Mouse (Mus musculus) stomach, embryonic 15.5 days (tissue): Measurements from ENCODE around the gene Zfp971. TPM values are rescaled to one million over a fixed set of nuclear protein-coding genes. Genes with fewer than 3 reads are reported as not detected.
A peak's percentile ranks its signal among the peaks of the same experiment; 100 is the strongest.
"Not testable (repeated sequence)": the region's sequence is repeated elsewhere in the genome, so short reads cannot be mapped to it uniquely, and the experiment has no call there.

Source experiments
- ATAC-seq: fragments of 200-750 bp; cut with Nextera tagmentation; 2 replicates; pipeline ENCODE4 v1.8.0; 2017; ENCODE audit warnings: low read depth, moderate number of reproducible peaks, moderate TSS enrichment; ENCODE audit not compliant: insufficient read depth, low FRiP score
- H3K27ac ChIP-seq: fragments of 300-500 bp; sonication (generic); 2 replicates; pipeline ENCODE4 v1.5.1; 2015; ENCODE audit warnings: mild to moderate bottlenecking, inconsistent platforms
- H3K27me3 ChIP-seq: fragments of 300-500 bp; sonication (generic); replicated peaks from 2 replicates; pipeline ENCODE4 v1.6.1; 2015; ENCODE audit warnings: inconsistent platforms
- H3K36me3 ChIP-seq: fragments of 300-500 bp; sonication (generic); 2 replicates; pipeline ENCODE4 v1.6.1; 2015; ENCODE audit warnings: inconsistent platforms
- H3K4me1 ChIP-seq: fragments of 300-500 bp; sonication (generic); 2 replicates; pipeline ENCODE4 v1.6.1; 2015; ENCODE audit warnings: inconsistent platforms
- H3K4me2 ChIP-seq: fragments of 300-500 bp; sonication (generic); 2 replicates; pipeline ENCODE4 v1.6.1; 2015; ENCODE audit warnings: mild to moderate bottlenecking, inconsistent platforms
- H3K4me3 ChIP-seq: fragments of 300-500 bp; sonication (generic); replicated peaks from 2 replicates; pipeline ENCODE4 v1.5.1; 2015; ENCODE audit warnings: inconsistent platforms
- H3K9ac ChIP-seq: fragments of 300-500 bp; sonication (generic); 2 replicates; pipeline ENCODE4 v1.6.1; 2015; ENCODE audit warnings: inconsistent platforms
- H3K9me3 ChIP-seq: fragments of 300-500 bp; sonication (generic); 2 replicates; pipeline ENCODE4 v1.6.1; 2016; ENCODE audit warnings: inconsistent platforms
- WGBS: fragments of 180-500 bp; shearing (Covaris S2); methylation state at CpG from one replicate; pipeline ENCODE4 v1.1.7; 2015; 5-methylcytosine and 5-hydroxymethylcytosine counted together
- polyA plus RNA-seq: library from polyadenylated mRNA; unstranded; fragments of >200 nt; fragmentation: Nextera tagmentation; extraction: Ambion mirVana; gene quantifications from 2 replicates; pipeline ENCODE4 v1.2.1, GENCODE M21; 2015

Gene Zfp971
- polyA plus RNA-seq = 11.3 and 12.8 TPM in 2 replicates

GRCm38 (mm10) chr2:178023011-178023611, at the start of gene Zfp971:
Gene Zfp971, plus strand, starts transcription at chr2:178023284.
- not testable (repeated sequence) for H3K4me1 ChIP-seq, ATAC-seq, H3K9me3 ChIP-seq, H3K36me3 ChIP-seq, H3K27me3 ChIP-seq
- Histone ChIP-seq H3K4me2 (peak within 1 kb of the TSS; percentile 49), H3K27ac (peak within 1 kb of the TSS; percentile 44; the same call in 1 of the 2 replicates), H3K4me3 (peak within 1 kb of the TSS; percentile 60), H3K9ac (0 out of 2 replicates have a peak within 1 kb of the TSS, but pooled peaks have one; percentile 16)
- 1% methylated on average over 14 of the region's 15 CpGs for WGBS

- not testable (repeated sequence) for H3K4me1 ChIP-seq, H3K9me3 ChIP-seq, H3K9ac ChIP-seq, ATAC-seq, H3K4me2 ChIP-seq, H3K36me3 ChIP-seq, H3K27me3 ChIP-seq, H3K4me3 ChIP-seq, H3K27ac ChIP-seq
- WGBS = 61% methylated on average over 7 of the region's 7 CpGs
Observed at GRCm38 (mm10) chr2:177974814-177975213, 48.3 kb upstream of the Zfp971 start.

GRCm38 (mm10) chr2:178019486-178019885, 3.6 kb upstream of the Zfp971 start:
- not testable (repeated sequence) for H3K27me3 ChIP-seq, H3K36me3 ChIP-seq, H3K4me3 ChIP-seq, ATAC-seq, H3K27ac ChIP-seq, H3K4me1 ChIP-seq, H3K4me2 ChIP-seq, H3K9ac ChIP-seq, H3K9me3 ChIP-seq
- 87% methylated on average over 3 of the region's 3 CpGs for WGBS

GRCm38 (mm10) chr2:178020773-178021172, 2.3 kb upstream of the Zfp971 start:
- H3K4me2 ChIP-seq, H3K4me1 ChIP-seq, H3K27ac ChIP-seq, H3K4me3 ChIP-seq, ATAC-seq, H3K9ac ChIP-seq, H3K9me3 ChIP-seq, H3K27me3 ChIP-seq, H3K36me3 ChIP-seq: not testable (repeated sequence)
- 68% methylated on average over 8 of the region's 8 CpGs for WGBS

- not testable (repeated sequence) for H3K9ac ChIP-seq, H3K4me1 ChIP-seq
Observed at GRCm38 (mm10) chr2:178023861-178024260, 777 bp downstream of the Zfp971 start.

GRCm38 (mm10) chr2:178027601-178028000, 4.5 kb downstream of the Zfp971 start:
- not testable (repeated sequence) for H3K9ac ChIP-seq, H3K4me3 ChIP-seq, H3K4me1 ChIP-seq, H3K4me2 ChIP-seq, H3K27me3 ChIP-seq, H3K36me3 ChIP-seq, ATAC-seq, H3K27ac ChIP-seq, H3K9me3 ChIP-seq
- WGBS = 84% methylated on average over 3 of the region's 3 CpGs

More at GRCm38 (mm10) chr2:178023861-178024260, 777 bp downstream of the Zfp971 start:
- H3K27me3 ChIP-seq, H3K9me3 ChIP-seq, H3K36me3 ChIP-seq, H3K27ac ChIP-seq, ATAC-seq: not testable (repeated sequence)
- Histone ChIP-seq H3K4me3 (peak overlapping the region; percentile 60), H3K4me2 (peak overlapping the region; percentile 49)
- WGBS = 4% methylated on average over 2 of the region's 2 CpGs

- 0% methylated on average over 1 of the region's 1 CpGs for WGBS
- Histone ChIP-seq H3K36me3 (peaks cover 6% of the 10 kb centered on the region; the same call in 1 of the 2 replicates), H3K27ac (no peak overlapping the region), H3K9me3 (no peaks in the 10 kb centered on the region), H3K4me2 (no peak overlapping the region), H3K4me1 (no peaks in the 10 kb centered on the region), H3K4me3 (no peak overlapping the region), H3K27me3 (no peaks in the 10 kb centered on the region), H3K9ac (no peak overlapping the region)
- ATAC-seq = no peak
Observed at GRCm38 (mm10) chr2:178058195-178058594, 35.1 kb downstream of the Zfp971 start.

GRCm38 (mm10) chr2:178078166-178078717, 55.2 kb downstream of the Zfp971 start, which contains the start of gene Zfp931:
Gene Zfp931, minus strand, starts transcription at chr2:178078476.
- Histone ChIP-seq H3K4me3 (peak within 1 kb of the TSS; percentile 49), H3K4me2 (peak within 1 kb of the TSS; percentile 51)
- not testable (repeated sequence) for ATAC-seq, H3K9me3 ChIP-seq, H3K27me3 ChIP-seq, H3K36me3 ChIP-seq, H3K27ac ChIP-seq, H3K9ac ChIP-seq, H3K4me1 ChIP-seq
- WGBS = 0% methylated on average over 8 of the region's 14 CpGs

Other genes starting within 250 kb of the Zfp971 start
- 33.8 and 35.8 TPM in 2 replicates for gene Gm14325, start 182.9 kb upstream of the Zfp971 start, polyA plus RNA-seq
- 4.2 and 4.6 TPM in 2 replicates for gene Gm14327, start 126.2 kb upstream of the Zfp971 start, polyA plus RNA-seq
- 0.96 and 2.8 TPM in 2 replicates for gene Zfp972, start 97.7 kb upstream of the Zfp971 start, polyA plus RNA-seq
- 15.7 and 17.4 TPM in 2 replicates for gene Gm14326, start 66.0 kb upstream of the Zfp971 start, polyA plus RNA-seq
- gene Zfp931, start 55.2 kb downstream of the Zfp971 start, polyA plus RNA-seq = 19.1 and 20.7 TPM in 2 replicates
- 2.3 and 2.8 TPM in 2 replicates for gene Phactr3, start 95.7 kb downstream of the Zfp971 start, polyA plus RNA-seq